Mouse (Mus musculus) Patski (cell line): Measurements from ENCODE around the gene Metap1d. TPM values are rescaled to one million over a fixed set of nuclear protein-coding genes. Genes with fewer than 3 reads are reported as not detected.

ENCODE experiments used
- ATAC-seq: fragments of 100-300 bp; one replicate; pipeline ENCODE4 v1.8.0; 2021
- CTCF ChIA-PET: fragments of 350-600 bp; sonication (Branson Sonifier 250); formaldehyde crosslinking; loops from one replicate; lab custom pipeline; 2022; ENCODE audit warnings: inconsistent platforms; lab: Charles Lee
- POLR2A ChIA-PET: fragments of 350-600 bp; sonication (Branson Sonifier 250); formaldehyde crosslinking; loops from one replicate; lab custom pipeline; 2022; ENCODE audit warnings: antibody characterized with exemption, inconsistent platforms; lab: Charles Lee
- DNase-seq: peaks from one replicate; pipeline ENCODE4 v3.0.0-alpha.2; 2011; ENCODE audit warnings: low read depth, low spot score
- H3K27me3 ChIP-seq: fragments of 371-371 bp; one replicate; pipeline ENCODE4 v1.5.1; 2021
- CTCF ChIP-seq: fragments of 100-300 bp; IDR thresholded peaks from one replicate; pipeline ENCODE4 v1.5.1; 2021
- in situ Hi-C: fragments of 300-500 bp; cut with MboI; formaldehyde crosslinking; loops from 3 replicates; pipeline ENCODE4 v1.11.1; 2018; ENCODE audit warnings: low pct_unique_long_range_greater_than_20kb, mixed read lengths
- polyA plus RNA-seq: library from polyadenylated mRNA; unstranded; gene quantifications from one replicate; pipeline ENCODE4 v1.2.3, GENCODE M21; 2021

Metap1d gene
- polyA plus RNA-seq, 1 experiment from 2014 or later: 39.8 TPM

DNA sequence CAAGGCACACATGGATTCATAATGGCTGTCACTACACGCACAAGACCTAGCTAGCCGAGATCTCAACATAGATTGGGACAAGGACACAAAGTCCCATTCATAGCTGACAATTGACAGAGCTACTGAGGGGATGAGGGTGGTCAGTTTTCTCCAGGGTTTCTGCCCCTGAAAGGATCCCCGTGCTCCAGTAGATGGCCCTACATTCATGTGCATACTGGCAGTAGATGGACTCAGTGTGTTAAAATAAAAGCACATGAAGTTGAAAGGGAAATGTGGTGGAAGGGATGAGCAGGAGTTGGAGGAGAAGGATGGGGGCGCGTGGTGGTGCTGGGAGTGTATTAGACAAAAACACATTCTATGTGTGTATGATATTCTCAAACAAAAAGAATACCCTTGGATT lies 1.3 kb upstream of the Metap1d start:
- no peak for ATAC-seq

DNA sequence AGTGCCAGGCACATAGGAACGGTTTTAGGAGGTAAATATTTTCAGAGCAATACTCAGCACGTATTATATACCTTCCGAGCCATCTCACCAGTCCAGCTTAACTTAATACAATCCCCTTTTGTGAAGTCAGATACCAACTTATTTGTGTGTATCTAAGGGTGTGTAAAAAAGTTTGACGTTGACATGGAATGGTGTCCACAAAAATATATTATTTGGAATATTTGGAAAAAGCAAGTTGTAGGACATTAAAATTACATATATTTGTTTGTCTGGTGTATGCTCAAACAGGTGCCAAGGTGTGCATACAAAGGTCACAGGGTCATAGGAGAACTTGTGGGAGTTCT lies 813 bp downstream of the Metap1d start:
- ChIA-PET CTCF (interaction anchor here (1.0 to 1.3 kb wide), 3 partner anchors 15 to 64 kb away, joined by 3 read pairs; no protein-coding TSS in a partner anchor), POLR2A (interaction anchor here (0.6 kb wide), 1 partner anchor 98 kb away, joined by 6 read pairs; no protein-coding TSS in a partner anchor)
- DNase-seq: no peak
- no peaks in the 10 kb centered on the region for H3K27me3 ChIP-seq
- ATAC-seq: no peak
- TF ChIP-seq CTCF: no peak
- in situ Hi-C loops: loop anchor here (5.0 kb wide), 1 partner anchor 88 kb away; no protein-coding TSS in a partner anchor

More for the DNA sequence above, 1.3 kb upstream of the Metap1d start:
- H3K27me3 ChIP-seq: no peaks in the 10 kb centered on the region
- TF ChIP-seq CTCF: peak; percentile 36
- ChIA-PET CTCF (no interaction called here), POLR2A (interaction anchor here (0.5 kb wide), 1 partner anchor 151 kb away, joined by 3 read pairs; no protein-coding TSS in a partner anchor)
- in situ Hi-C loops: loop anchor here (5.0 kb wide), 1 partner anchor 91 kb away; no protein-coding TSS in a partner anchor
- DNase-seq: no peak

DNA sequence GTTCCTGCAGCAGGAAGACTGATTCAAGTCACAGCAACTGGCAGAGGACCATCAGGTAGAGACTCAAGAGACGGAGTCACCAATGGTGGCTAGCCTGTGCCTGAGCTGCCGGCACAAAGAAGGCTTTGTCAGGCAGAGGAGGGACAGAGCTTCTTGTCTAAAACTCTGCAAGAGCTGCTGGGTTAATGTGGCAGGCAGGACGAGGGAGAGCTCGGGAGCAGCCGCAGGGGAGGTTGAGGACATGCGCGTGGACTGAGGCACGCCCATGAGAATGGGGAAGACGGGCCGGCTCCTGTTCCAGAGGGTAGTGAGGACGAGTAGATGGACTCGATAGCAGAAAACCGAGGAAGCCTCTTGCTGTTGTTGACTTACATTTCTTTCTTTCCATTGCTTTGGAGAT lies 5.5 kb downstream of the Metap1d start:
- ChIA-PET CTCF (no interaction called here), POLR2A (no interaction called here)
- no peak for DNase-seq
- no peak for TF ChIP-seq CTCF
- no peak for ATAC-seq
- H3K27me3 ChIP-seq: no peaks in the 10 kb centered on the region
- in situ Hi-C loops: no loop called here

DNA sequence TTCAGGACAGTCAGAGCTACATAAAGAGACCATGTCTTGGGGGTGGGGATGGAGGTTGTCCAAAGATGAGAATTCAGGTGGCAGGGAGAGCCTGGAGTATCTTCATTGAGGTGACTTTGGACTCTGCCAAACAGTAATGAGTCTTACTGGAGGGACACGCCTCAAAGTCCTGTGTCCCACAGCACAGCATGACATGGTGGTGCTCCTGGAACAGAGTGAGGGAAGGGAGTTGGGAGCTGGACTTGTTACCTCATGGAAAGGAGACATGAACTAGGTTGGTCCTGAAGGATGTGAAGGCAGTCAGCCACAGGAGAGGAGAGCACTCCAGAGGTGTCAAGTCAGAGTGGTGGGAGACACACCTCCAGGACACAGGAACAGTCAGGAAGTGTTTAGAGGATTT lies 6.6 kb downstream of the Metap1d start:
- H3K27me3 ChIP-seq: no peaks in the 10 kb centered on the region
- ATAC-seq: no peak
- ChIA-PET POLR2A (no interaction called here), CTCF (no interaction called here)
- DNase-seq: no peak
- in situ Hi-C loops: no loop called here
- no peak for TF ChIP-seq CTCF

DNA sequence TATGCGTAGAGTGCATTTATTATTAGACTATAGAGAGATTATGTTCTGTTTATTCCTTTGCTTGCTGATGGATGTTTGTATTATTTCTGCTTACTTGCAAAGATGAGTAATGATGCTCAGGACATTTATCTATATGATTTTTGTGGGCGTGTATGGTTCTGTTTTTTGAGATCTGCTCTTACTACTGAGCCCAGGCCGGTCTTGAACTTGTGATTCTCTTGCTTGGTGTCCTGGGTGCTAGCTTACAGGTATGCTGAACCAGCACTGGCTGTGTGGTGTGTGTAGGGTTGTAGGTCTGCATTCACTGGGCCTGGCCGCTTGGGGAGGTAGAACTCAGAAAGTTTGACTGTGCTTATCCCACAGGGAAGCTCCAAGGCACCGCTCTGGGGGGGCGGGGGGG lies 8.1 kb downstream of the Metap1d start:
- in situ Hi-C loops: no loop called here

DNA sequence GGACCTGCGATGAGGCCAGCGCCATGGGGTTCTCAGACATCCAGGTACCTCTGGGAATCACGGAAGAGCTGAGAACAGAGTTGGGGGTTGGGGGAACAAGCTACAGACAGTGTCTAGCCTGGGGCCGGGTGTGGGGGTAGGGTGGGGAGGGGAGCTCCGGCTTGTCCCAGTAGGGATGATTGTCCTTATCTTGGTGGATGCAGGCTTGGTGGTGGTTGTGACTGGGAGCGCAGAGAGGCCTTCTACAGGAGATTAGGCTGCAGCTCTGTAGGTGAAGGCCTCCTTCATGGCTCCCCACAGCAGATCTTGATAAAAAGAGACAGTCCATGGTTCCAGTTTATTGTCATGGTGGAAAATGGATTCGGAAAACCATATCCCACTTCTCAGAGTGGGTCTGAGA lies 8.5 kb downstream of the Metap1d start:
- ChIA-PET CTCF (interaction anchor here (1.3 kb wide), 1 partner anchor 82 kb away, joined by 3 read pairs; no protein-coding TSS in a partner anchor), POLR2A (no interaction called here)
- H3K27me3 ChIP-seq: no peaks in the 10 kb centered on the region
- ATAC-seq: no peak
- DNase-seq: no peak
- no peak for TF ChIP-seq CTCF
- in situ Hi-C loops: no loop called here

More for the DNA sequence above, 8.1 kb downstream of the Metap1d start:
- no peaks in the 10 kb centered on the region for H3K27me3 ChIP-seq
- no peak for DNase-seq
- no peak for ATAC-seq
- ChIA-PET POLR2A (interaction anchor here (0.6 kb wide), 1 partner anchor 79 kb away, joined by 3 read pairs; no protein-coding TSS in a partner anchor), CTCF (no interaction called here)
- no peak for TF ChIP-seq CTCF

DNA sequence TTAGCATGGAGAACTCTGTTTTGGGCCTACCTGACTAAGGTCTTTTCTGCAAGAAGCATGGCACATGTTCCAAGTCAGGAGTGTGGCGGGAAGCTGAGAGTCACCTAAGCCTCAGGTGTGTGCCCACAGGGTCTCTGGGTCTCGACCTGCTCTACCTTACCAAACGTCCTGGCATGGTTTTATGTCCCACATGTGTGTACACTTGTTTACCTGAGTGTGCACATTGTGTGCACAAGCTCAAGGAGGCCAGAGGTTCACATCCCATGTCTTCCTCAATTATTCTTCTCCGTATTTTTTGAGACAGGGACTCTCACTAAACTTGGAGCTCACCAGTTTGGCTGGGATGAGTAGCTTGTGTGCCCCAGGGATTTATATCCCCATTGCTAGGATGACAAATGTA lies 9.0 kb downstream of the Metap1d start:
- no peaks in the 10 kb centered on the region for H3K27me3 ChIP-seq
- no peak for ATAC-seq
- DNase-seq: no peak
- CTCF ChIA-PET: interaction anchor here (1.3 kb wide), 1 partner anchor 81 kb away, joined by 3 read pairs; no protein-coding TSS in a partner anchor
- in situ Hi-C loops: no loop called here
- POLR2A ChIA-PET: no interaction called here
- no peak for TF ChIP-seq CTCF

DNA sequence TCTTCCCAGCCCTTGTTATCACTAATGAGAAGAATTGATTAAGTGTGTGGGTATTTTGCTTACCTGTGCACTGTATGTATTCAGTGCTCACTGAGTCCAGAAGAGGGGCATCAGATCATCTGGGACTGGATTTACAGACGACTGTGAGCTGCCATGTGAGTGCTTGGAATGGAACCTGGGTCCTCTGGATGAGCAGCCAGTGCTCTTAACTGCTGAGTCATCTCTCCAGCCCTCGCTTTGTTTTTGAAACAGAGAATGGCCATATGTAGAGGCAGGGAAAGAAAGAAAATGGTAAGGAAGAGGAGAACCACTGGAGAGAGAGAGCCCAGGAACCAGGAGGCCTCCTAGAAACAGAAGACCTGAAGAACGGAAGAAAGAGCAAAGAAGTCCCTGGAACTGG lies 9.5 kb downstream of the Metap1d start:
- in situ Hi-C loops: no loop called here
- no peak for ATAC-seq
- POLR2A ChIA-PET: no interaction called here

DNA sequence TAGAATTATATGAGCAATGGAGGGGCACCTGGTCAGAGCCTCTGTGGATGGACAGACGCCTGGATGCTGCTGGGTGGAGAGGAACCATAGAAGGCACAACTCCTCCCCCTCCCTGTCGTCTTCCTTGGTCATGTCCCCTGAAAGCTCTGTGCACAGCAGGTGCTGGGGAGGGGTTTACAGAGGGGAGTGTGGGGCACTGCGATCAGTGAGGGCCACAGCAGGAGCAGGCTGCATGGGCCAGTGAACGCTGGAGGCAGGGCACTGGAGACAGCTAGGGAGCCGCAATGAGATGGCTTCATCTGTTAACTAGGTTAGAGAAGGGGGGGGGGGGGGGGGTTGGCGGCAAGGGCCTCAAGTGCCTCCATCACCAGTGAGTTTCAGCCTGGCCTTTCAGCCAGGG lies 13.0 kb downstream of the Metap1d start:
- TF ChIP-seq CTCF: no peak
- DNase-seq: no peak
- CTCF ChIA-PET: no interaction called here
- in situ Hi-C loops: no loop called here
- ATAC-seq: no peak
- POLR2A ChIA-PET: no interaction called here
- no peaks in the 10 kb centered on the region for H3K27me3 ChIP-seq

More for the DNA sequence above, 9.5 kb downstream of the Metap1d start:
- no peak for DNase-seq
- H3K27me3 ChIP-seq: no peaks in the 10 kb centered on the region
- CTCF ChIA-PET: interaction anchor here (1.3 kb wide), 1 partner anchor 81 kb away, joined by 3 read pairs; no protein-coding TSS in a partner anchor
- TF ChIP-seq CTCF: no peak

DNA sequence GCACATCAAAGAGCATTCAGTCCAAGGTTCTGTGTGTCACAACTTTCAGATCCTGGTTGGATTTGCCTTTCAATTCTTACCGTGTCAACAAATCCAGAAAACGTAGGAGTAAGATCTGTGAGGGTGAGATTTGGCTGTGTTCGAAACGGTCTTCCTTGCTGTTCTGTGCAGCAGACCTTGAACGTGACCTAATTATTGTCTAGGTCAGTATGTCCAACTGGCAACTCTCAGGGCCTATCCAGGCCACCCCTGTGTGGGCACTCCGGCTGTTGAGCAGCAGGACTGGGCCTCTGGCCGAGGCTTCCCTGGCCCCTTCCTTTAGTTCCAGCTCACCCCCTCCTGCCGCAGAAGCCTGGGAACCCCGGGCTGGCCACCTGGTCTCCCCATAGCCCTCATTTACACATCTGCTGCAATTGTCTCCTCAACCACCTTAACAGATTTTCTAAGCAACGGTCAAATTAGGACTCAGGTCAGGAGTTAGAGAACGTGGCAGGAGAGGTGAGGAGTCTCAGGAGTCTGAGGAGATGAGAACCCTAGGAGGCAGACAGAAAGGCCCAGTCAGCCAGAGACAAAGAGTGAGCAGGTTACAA lies 13.9 kb downstream of the Metap1d start:
- ChIA-PET CTCF (no interaction called here), POLR2A (no interaction called here)
- in situ Hi-C loops: no loop called here
- TF ChIP-seq CTCF: no peak
- no peak for DNase-seq
- ATAC-seq: no peak
- no peaks in the 10 kb centered on the region for H3K27me3 ChIP-seq

DNA sequence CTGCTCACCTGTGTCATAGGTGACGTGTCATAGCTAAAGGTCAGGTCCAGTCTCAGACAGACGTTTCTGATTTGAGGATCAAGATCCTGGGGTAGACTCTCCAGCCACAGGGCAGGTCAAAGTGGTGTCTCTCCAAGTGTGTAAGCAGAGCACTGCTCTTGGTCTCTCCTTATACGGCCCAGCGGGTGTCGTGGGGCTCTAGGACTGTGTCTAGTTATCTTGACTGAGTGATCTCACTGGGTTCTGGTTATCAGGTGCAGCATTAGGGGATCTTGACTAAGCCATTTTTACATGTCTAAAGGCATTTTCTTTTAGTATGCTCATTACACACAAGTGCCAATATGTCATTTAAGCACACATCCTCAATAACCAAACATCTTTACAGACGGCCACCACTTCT lies 18.0 kb downstream of the Metap1d start:
- ATAC-seq (no peak), DNase-seq (no peak)
- TF ChIP-seq CTCF: no peak
- ChIA-PET CTCF (no interaction called here), POLR2A (no interaction called here)
- no peaks in the 10 kb centered on the region for H3K27me3 ChIP-seq
- in situ Hi-C loops: no loop called here
